Mouse (Mus musculus) spleen, adult 12 weeks (tissue): ENCODE results near the gene Noxo1.
"Not testable (repeated sequence)": the region's sequence is repeated elsewhere in the genome, so short reads cannot be mapped to it uniquely, and the experiment has no call there.

ENCODE experiments used
- DNase-seq: peaks from one replicate; pipeline ENCODE4 v3.0.0; 2022; ENCODE audit warnings: low spot score

The Noxo1 gene

GRCm38 (mm10) chr17:24696011-24696697 is at the start of gene Noxo1, which contains the start of gene Gfer:
Gene Noxo1 (plus strand): TSS chr17:24696234.
Gene Gfer (minus strand): TSS chr17:24696156.
- peak; percentile 86 for DNase-seq

GRCm38 (mm10) chr17:24646381-24646780 is 49.7 kb upstream of the Noxo1 start:
- DNase-seq: no peak

DNA sequence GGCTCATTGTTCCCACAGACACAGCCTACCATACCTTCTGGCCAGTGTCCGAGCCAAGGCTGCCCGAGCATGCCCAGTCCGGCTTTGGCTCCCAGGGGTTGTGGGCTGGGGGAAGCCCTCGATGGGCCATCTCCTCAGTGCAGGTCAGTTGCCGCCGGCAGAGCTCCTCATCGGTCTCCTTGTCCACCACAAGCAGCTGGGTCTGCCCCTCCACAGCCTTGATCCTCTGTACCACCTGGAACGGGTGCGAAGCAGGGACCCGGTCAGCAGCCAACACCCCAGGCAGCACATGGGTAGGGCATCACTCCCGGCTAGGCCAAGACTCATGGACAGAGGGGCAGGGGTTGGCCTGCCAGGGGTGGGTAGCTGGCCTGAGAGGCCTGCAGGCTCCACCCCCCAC is 48.5 kb upstream of the Noxo1 start:
- no peak for DNase-seq

- DNase-seq: no peak
Observed at GRCm38 (mm10) chr17:24648731-24649377, 47.2 kb upstream of the Noxo1 start.

- DNase-seq: no peak
Observed at GRCm38 (mm10) chr17:24649581-24650069, 46.4 kb upstream of the Noxo1 start.

- DNase-seq: no peak
Observed at GRCm38 (mm10) chr17:24650070-24650616, 45.9 kb upstream of the Noxo1 start, which contains the start of gene Slc9a3r2. Gene Slc9a3r2 (minus strand): TSS chr17:24650327.

DNA sequence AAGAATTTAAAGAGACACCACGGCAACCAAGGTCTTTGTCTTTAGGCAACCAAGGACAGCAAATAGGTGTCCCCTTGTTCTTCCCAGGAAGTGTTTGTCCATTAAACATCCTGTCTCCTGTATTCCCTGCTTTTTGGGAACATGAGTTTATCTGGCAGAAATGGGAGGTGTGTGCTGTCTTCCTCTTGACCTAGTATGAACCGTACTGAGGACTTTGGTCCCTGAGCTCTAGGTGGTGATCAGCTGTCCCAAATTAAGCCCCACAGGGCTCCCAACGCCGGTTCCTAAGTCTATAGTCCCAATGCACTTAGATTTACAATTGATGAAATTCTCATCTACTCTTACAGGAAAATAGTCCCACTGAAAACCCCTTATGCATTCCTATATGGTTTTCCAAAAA is 45.3 kb upstream of the Noxo1 start:
- DNase-seq: no peak

GRCm38 (mm10) chr17:24651835-24652234 is 44.2 kb upstream of the Noxo1 start:
- no peak for DNase-seq

GRCm38 (mm10) chr17:24653967-24654710 is 41.9 kb upstream of the Noxo1 start:
- no peak for DNase-seq

DNA sequence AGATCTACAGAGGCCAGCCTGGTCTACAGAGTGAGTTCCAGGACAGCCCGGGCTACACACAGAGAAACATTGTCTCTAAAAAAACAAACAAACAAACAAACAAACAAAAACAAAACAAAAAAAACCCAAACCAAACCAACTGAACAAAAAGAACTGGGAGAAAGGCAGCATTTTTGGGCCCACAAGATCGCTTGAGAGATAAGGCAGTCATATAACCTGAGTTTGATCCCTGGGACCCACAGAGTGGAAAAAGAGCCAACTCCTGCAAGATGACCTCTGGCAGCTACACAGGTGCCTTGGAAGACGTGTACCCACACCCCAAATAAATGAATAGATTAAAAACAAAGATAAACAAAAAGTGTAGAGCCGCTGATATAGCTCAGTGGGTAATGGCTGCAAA is 41.1 kb upstream of the Noxo1 start:
- no peak for DNase-seq

GRCm38 (mm10) chr17:24658017-24658758 is 37.8 kb upstream of the Noxo1 start, which contains the start of gene Npw:
Gene Npw (minus strand): TSS chr17:24658457.
- DNase-seq: no peak

- DNase-seq: not testable (repeated sequence)
Observed at GRCm38 (mm10) chr17:24667011-24667410, 29.0 kb upstream of the Noxo1 start.

DNA sequence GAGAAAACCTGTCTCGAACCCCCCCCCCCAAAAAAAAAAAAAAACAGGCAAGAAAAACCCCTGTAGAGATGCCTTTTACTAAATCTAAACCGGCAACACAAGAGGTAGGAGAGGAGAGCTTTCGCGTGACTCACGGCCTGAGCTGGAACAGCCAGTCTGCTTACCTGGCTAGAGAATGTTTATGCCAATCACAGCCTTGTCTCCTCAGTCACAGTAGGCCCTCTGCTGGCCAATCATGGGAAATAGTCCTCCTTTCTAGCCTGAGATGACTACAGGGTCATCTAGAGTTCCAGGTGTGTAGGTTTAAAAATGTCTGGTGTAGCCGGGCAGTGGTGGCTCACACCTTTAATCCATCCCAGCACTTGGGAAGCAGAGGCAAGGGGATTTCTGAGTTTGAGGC is 28.6 kb upstream of the Noxo1 start:
- peak; percentile 49 for DNase-seq

DNA sequence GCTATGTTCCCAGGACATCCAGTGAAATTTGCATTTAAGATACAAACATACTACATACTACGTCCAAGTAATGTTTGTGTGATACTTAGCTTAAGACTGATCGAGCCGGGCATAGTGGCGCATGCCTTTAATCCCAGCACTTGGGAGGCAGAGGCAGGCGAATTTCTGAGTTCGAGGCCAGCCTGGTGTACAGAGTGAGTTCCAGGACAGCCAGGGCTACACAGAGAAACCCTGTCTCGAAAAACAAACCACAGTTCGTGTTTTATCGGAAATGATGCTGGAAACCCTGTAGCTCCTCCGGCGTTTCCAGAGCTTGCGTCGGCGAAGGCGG is 26.9 kb upstream of the Noxo1 start:
- DNase-seq: not testable (repeated sequence)

GRCm38 (mm10) chr17:24669545-24670245 is 26.3 kb upstream of the Noxo1 start, which contains the start of gene Zfp598:
Gene Zfp598 (plus strand): TSS chr17:24669687.
- DNase-seq: peak; percentile 92

GRCm38 (mm10) chr17:24670246-24670844 is 25.7 kb upstream of the Noxo1 start:
- no peak for DNase-seq

DNA sequence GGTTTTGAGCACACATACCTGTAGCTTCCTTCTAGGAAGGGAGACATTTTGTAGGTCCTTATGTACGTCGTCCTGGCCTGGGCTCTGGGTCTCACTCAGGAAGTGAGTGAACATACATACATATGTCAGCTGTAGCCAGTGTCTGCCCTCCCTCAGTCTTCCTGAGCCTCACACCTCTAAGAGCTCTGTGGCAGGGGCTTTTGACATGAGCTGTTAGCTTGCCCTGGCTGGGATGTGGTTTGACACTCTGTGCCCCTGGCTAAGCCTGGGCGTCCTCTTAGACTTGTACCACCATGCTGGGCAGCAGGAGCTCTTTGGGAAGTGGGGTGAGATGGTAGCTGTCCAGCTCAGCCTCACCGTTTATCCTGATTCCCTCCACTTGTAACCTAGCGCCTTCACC is 24.7 kb upstream of the Noxo1 start:
- no peak for DNase-seq

DNA sequence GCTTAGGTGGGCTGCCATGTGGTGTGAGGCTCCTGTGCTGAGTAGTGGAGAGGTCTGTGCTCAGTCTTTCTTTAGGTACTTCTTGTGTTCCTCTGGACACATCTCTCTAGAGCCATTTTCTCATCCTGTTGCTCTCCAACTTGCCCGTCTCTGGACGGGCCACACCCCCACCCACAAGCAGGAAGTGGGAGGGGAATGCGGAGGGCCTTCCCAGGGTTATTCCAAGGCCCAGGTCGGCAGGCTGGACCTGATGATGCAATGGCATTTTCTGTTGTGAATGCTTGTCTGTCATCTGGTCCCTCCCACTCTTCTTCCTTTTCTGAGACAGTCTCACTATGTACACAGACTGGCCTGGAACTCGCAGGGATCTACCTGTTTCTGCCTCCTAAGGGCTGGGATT is 23.9 kb upstream of the Noxo1 start:
- DNase-seq: no peak

DNA sequence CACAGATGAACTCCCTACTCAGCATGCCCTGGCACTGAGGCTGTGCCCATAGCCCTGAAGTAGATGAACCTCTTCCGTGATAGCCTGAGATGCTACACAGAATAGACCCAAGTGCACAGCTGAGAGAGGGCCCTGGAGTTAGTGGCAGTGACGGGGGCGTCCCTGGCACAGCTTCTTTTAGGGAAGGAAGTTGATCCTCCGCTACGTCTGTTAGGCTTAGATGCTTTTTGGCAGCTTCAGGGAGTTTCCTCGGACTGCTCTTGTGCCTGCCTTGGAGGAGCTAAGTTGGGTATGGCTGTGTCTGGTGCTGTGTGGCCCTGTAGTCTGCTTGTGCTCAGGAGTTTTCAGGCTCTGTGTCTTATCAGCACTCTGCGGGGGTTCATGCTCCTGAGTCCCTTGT is 21.8 kb upstream of the Noxo1 start:
- DNase-seq: no peak

DNA sequence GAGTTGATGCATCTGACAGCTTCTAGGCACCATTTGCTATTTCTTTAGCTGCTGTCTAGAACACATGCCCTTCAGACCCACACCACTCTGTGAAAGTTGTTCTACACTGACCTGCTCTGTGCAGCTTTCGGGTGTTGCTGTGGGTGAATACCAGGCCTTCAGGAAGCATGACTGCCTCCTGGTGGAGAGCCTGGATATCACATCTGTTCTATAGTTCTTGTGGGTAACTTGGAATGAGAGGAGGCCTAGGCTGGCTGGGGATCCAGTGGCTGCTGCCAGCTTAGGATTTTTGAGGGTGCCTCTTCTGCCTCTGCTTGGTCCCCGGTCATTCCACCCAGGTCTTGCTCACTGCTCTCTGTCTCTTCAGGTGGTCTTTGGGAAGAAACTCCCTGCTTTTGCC is 19.8 kb upstream of the Noxo1 start:
- DNase-seq: peak; percentile 60

DNA sequence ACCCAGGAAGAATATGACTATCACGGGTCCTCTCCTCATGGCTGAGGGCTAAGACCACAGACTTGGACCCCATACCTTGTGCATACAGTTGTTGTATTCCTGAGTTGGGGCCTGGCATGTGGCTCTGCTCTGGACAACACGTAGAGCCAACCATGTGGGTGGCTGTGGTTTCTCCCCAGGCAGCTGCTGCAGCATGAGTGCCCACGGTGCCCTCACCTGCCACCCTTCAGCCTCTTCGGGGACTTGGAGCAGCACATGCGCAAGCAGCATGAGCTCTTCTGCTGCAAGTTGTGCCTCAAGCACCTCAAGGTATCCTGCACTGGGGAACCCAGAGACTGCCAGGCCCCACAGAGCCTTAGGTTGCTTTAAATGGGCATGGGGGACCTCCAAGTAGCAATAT is 19.2 kb upstream of the Noxo1 start:
- no peak for DNase-seq
